Mouse (Mus musculus) ES-E14 (cell line): ENCODE results near the gene Fdxr. TPM values are rescaled to one million over a fixed set of nuclear protein-coding genes. Genes with fewer than 3 reads are reported as not detected.

ENCODE experiments used
- DNase-seq: peaks from one replicate; pipeline ENCODE4 v3.0.0-alpha.2; 2013; ENCODE audit warnings: low read depth, low spot score
- H3K27ac ChIP-seq: 2 replicates; pipeline ENCODE4 v1.5.1; 2012; ENCODE audit warnings: low read depth, mild to moderate bottlenecking, low read length, moderate library complexity, mixed read lengths; ENCODE audit not compliant: poor library complexity, insufficient read depth, severe bottlenecking
- H3K36me3 ChIP-seq: 2 replicates; pipeline ENCODE4 v1.6.1; 2012; ENCODE audit warnings: mild to moderate bottlenecking, low read length, moderate library complexity, mixed read lengths; ENCODE audit not compliant: control insufficient read depth, poor library complexity, insufficient read depth, severe bottlenecking
- H3K4me1 ChIP-seq, 2 experiments: fragments of 150-350 bp in 1 of 2; sonication (generic) in 1 of 2; 2 replicates each; pipeline ENCODE4 v1.6.1; 2012; ENCODE audit warnings: low read length in 2 of 2, mild to moderate bottlenecking in 1 of 2, mixed read lengths in 1 of 2; ENCODE audit not compliant: control insufficient read depth in 2 of 2, insufficient read depth in 2 of 2, poor library complexity in 1 of 2
- H3K4me3 ChIP-seq, 2 experiments: fragments of 150-350 bp in 1 of 2; sonication (generic) in 1 of 2; 2 replicates each; pipeline ENCODE4 v1.5.1; 2012; ENCODE audit warnings: low read length in 2 of 2, low read depth in 1 of 2, mild to moderate bottlenecking in 1 of 2, mixed read lengths in 1 of 2; ENCODE audit not compliant: insufficient read depth in 1 of 2, poor library complexity in 1 of 2, severe bottlenecking in 1 of 2
- H3K9ac ChIP-seq: 2 replicates; pipeline ENCODE4 v1.6.1; 2012; ENCODE audit warnings: low read depth, mild to moderate bottlenecking, low read length, mixed read lengths; ENCODE audit not compliant: poor library complexity, insufficient read depth, severe bottlenecking
- H3K9me3 ChIP-seq: fragments of 150-350 bp; sonication (generic); 2 replicates; pipeline ENCODE4 v1.6.1; 2012; ENCODE audit warnings: low read depth, mild to moderate bottlenecking, low read length; ENCODE audit not compliant: control insufficient read depth, insufficient read depth
- CHD2 ChIP-seq: IDR thresholded peaks from 2 replicates; pipeline ENCODE4 v1.6.1; 2014; ENCODE audit warnings: mild to moderate bottlenecking, low read depth, low read length, inconsistent platforms
- HCFC1 ChIP-seq: IDR thresholded peaks from 2 replicates; pipeline ENCODE4 v1.6.1; 2012; ENCODE audit warnings: low read length, inconsistent platforms, borderline replicate concordance; ENCODE audit not compliant: insufficient read depth
- MAFK ChIP-seq: IDR thresholded peaks from 2 replicates; pipeline ENCODE4 v1.6.1; 2014; ENCODE audit warnings: mild to moderate bottlenecking, low read depth, low read length, inconsistent platforms; ENCODE audit not compliant: insufficient read depth
- ZC3H11A ChIP-seq: IDR thresholded peaks from 2 replicates; pipeline ENCODE4 v1.6.1; 2012; ENCODE audit warnings: low read depth, mild to moderate bottlenecking, inconsistent platforms, low read length, borderline replicate concordance
- ZNF384 ChIP-seq: IDR thresholded peaks from 2 replicates; pipeline ENCODE4 v1.6.1; 2012; ENCODE audit warnings: low read depth, low read length, inconsistent platforms
- in situ Hi-C, 2 experiments: fragments of 600-800 bp; cut with MboI; formaldehyde crosslinking; loops; one replicate each; pipeline ENCODE4 v1.15.1; 2025; ENCODE audit warnings: low sequenced_read_pairs in 2 of 2, inconsistent platforms in 1 of 2; ENCODE audit not compliant: unreplicated experiment in 2 of 2
- total RNA-seq: library from RNA; depleted of rRNA; stranded (reverse); fragments of 300-350 nt; gene quantifications from 2 replicates; pipeline ENCODE4 v1.2.3, GENCODE M21; 2012

Fdxr gene
- total RNA-seq, 1 experiment: 12.1 TPM

DNA sequence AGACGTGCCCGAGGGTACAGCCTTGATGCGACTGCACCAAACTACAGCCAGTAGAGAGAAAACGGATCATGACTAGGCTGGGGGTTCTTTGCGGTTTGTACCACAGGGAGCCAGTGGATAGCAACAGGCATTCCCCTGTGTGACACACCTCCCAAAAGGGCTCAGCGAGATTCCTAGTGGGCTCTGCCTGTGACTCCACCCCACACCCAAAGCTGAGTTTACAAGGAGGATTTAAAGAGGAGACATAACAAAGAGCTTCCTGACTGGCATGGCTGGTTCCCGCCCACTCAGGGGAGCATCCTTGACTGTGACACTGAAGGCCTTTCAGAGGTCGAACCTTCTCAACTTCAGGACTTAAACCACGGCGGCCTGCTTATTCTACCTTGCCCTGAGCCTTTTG, 14.7 kb upstream of the Fdxr start:
- in situ Hi-C loops: no loop called here
- peaks cover 3 to 28% of the 10 kb centered on the region in 2 experiments; a peak in 2 of 4 replicates for H3K4me1 ChIP-seq
- no peaks in the 10 kb centered on the region for H3K9me3 ChIP-seq
- H3K36me3 ChIP-seq: no peaks in the 10 kb centered on the region
- no peak overlapping the region for H3K27ac ChIP-seq
- no peak for TF ChIP-seq HCFC1
- TF ChIP-seq MAFK: no peak
- no peak for TF ChIP-seq ZC3H11A
- TF ChIP-seq ZNF384: no peak
- no peak for TF ChIP-seq CHD2
- DNase-seq: no peak
- H3K9ac ChIP-seq: no peak overlapping the region; the same call in 1 of the 2 replicates
- H3K4me3 ChIP-seq: no peak overlapping the region

DNA sequence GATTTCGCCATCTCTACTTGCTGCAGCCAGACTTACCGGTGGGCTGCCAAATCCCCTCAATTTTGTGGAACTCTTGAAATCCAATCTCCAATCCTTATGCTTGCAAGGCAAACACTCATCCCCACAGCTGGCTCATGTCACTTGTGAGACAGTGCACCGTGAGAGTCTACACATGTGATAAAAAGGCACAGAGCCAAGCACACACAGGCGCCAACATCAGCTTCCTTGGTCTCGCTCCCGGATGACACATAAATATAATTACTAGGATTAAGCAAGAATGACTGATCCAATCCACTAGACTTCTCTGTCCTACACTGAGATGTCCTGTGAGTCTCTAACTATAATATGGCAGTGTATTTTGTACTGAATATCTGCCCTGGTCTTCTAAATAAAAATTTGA, 14.1 kb upstream of the Fdxr start:
- H3K9me3 ChIP-seq: no peaks in the 10 kb centered on the region
- no peak overlapping the region for H3K9ac ChIP-seq
- no peak for DNase-seq
- no peak for TF ChIP-seq ZC3H11A
- TF ChIP-seq ZNF384: no peak
- TF ChIP-seq MAFK: no peak
- TF ChIP-seq CHD2: no peak
- no peak for TF ChIP-seq HCFC1
- H3K4me3 ChIP-seq: no peak overlapping the region
- H3K4me1 ChIP-seq: peaks cover 3 to 25% of the 10 kb centered on the region in 2 experiments; a peak in 2 of 4 replicates
- no peaks in the 10 kb centered on the region for H3K36me3 ChIP-seq
- in situ Hi-C loops: no loop called here
- H3K27ac ChIP-seq: no peak overlapping the region

DNA sequence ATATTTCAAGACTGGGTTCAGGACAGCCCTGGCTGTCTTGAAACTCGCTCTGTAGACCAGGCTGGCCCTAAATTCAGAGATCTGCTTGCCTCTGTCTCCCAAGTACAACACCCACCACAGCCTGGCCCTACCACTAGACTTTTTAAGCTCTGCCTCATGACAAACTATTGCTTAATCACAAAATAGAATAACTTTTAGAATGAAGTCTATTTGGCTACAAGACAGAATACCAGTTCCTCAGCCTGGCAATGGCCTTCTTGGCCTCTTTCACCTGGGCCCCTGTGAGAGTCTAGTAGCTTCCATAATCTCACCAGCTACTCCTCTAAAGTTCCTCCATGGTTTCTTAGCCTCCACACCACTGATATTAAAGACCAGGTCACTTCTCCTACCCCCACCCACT, 13.5 kb upstream of the Fdxr start:
- Histone ChIP-seq H3K4me1 (peaks cover 3 to 25% of the 10 kb centered on the region in 2 experiments; a peak in 2 of 4 replicates), H3K27ac (no peak overlapping the region), H3K9ac (no peak overlapping the region), H3K36me3 (no peaks in the 10 kb centered on the region), H3K4me3 (no peak overlapping the region), H3K9me3 (no peaks in the 10 kb centered on the region)
- TF ChIP-seq HCFC1 (no peak), ZC3H11A (no peak), MAFK (no peak), CHD2 (no peak), ZNF384 (no peak)
- in situ Hi-C loops: no loop called here
- no peak for DNase-seq

- in situ Hi-C loops: no loop called here
- no peak overlapping the region for H3K27ac ChIP-seq
- H3K9me3 ChIP-seq: no peaks in the 10 kb centered on the region
- H3K9ac ChIP-seq: no peak overlapping the region
- TF ChIP-seq CHD2 (no peak), ZNF384 (no peak), MAFK (no peak), HCFC1 (no peak), ZC3H11A (no peak)
- no peak overlapping the region for H3K4me3 ChIP-seq
- DNase-seq: no peak
- H3K4me1 ChIP-seq: peaks cover 3 to 25% of the 10 kb centered on the region in 2 experiments; a peak in 2 of 4 replicates
- H3K36me3 ChIP-seq: no peaks in the 10 kb centered on the region
Measured at GRCm38 (mm10) chr11:115289885-115290284, 13.0 kb upstream of the Fdxr start.

DNA sequence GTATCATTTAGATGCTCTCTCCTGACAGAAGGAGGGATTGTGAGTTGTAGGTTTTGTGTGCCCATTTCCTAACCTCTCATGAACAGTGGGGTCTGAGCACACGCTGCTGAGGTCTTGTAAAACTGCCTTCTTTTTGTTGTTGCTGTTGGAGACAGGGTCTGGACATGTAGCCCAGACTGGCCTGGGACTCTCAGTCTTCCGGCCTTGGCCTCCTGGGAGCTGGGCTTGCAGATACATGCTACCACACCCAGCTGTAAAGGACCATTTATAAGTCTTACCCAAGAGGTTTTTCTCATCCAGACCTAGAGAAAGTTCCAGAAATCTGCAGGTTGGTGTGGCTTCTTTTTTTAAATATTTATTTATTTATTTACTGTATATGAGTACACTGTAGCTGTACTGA, 11.5 kb upstream of the Fdxr start:
- no peak overlapping the region for H3K4me3 ChIP-seq
- TF ChIP-seq ZC3H11A (no peak), HCFC1 (no peak), MAFK (no peak), ZNF384 (no peak), CHD2 (no peak)
- peaks cover 3 to 15% of the 10 kb centered on the region in 2 experiments; a peak in 2 of 4 replicates for H3K4me1 ChIP-seq
- H3K9ac ChIP-seq: no peak overlapping the region
- in situ Hi-C loops: no loop called here
- H3K36me3 ChIP-seq: no peaks in the 10 kb centered on the region
- no peak for DNase-seq
- no peaks in the 10 kb centered on the region for H3K9me3 ChIP-seq
- H3K27ac ChIP-seq: no peak overlapping the region
